In the genomic region with DNA sequence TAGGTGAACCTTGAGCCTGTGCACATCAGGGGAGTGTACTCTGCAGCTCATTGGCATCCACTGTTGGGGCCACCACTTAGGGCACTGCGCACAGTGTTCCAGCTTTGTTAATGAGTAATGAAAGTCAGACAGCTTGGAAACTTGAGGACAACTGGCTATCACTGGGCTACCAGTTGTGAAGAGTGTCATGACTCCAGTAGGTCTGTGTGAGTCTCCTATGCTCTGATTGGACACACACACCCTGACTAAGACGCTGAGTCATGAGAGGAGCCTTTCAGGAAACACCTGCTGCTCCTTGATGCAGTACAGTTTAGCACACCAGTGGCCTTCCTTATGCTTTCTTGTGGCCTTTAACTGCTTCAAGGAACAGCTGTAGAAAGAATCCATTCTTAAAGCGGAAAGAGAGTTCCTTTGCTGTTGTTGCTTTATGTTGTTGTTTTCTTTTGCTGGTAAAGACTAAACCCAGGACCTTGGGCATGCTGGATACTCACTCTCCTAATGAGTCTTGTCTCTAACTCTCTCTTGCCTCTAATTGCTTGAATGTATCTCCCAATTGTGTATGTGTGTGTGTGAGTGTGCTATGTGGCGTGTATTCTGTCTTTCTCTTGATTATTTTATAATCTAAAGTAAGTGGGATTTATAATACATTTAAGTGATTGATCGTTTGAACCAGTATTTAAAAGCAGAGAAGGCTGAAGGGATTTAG, we compare ENCODE assay signal across 10 mouse cellular contexts. TPM values are rescaled to one million over a fixed set of nuclear protein-coding genes. Genes with fewer than 3 reads are reported as not detected.
A peak's percentile ranks its signal among the peaks of the same experiment; 100 is the strongest.
DNase-seq lines count a peak whose midpoint lies in the region; ATAC-seq and TF ChIP-seq lines count a peak whose summit lies in the region.
"Had no signal": no experiment of that assay in that cellular context is flagged by ENCODE, and none has a peak within 500 bp of the region (broad histone marks: within the 10 kb centered on the region; RNA-seq: fewer than 3 reads in every experiment).

No protein-coding gene starts in this region.

- in situ Hi-C loops in CH12.LX (cut with MboI; ENCODE audit: low pct_ligation_motif_present, low pct_unique_long_range_greater_than_20kb, low sequenced_read_pairs), result no loop called here

- TF ChIP-seq CTCF in CH12.LX (conservative IDR thresholded peaks at IDR 0.05 in 1 of 2, IDR thresholded peaks at IDR 0.05 in 1 of 2; ENCODE audit: low read depth in 2 of 2, low read length in 2 of 2), result no peak
- no peak for TF ChIP-seq CTCF in kidney, postnatal 0 days (IDR thresholded peaks at IDR 0.05; ENCODE audit: low read depth)

- no peak overlapping the region for H3K4me3 ChIP-seq in CH12.LX (replicated peaks in 1 of 3; ENCODE audit: low read depth in 2 of 3, low read length in 2 of 3, poor library complexity in 1 of 3)
- no peak overlapping the region for H3K4me3 ChIP-seq in kidney, postnatal 0 days (replicated peaks; ENCODE audit: low read depth, low read length)
- H3K4me3 ChIP-seq: embryonic facial prominence, embryonic 15.5 days had no signal

- no peak overlapping the region for H3K9ac ChIP-seq in CH12.LX (ENCODE audit: insufficient read depth, low read depth)
- H3K9ac ChIP-seq in kidney, postnatal 0 days (ENCODE audit: low read depth, low read length), result no peak overlapping the region
- H3K9ac ChIP-seq: embryonic facial prominence, embryonic 15.5 days had no signal

- no peak overlapping the region for H3K27ac ChIP-seq in CH12.LX (ENCODE audit: insufficient read depth, low read depth)
- no peak overlapping the region; the same call in 1 of the 2 replicates for H3K27ac ChIP-seq in kidney, postnatal 0 days
- H3K27ac ChIP-seq: embryonic facial prominence, embryonic 15.5 days had no signal

- TF ChIP-seq RAD21 in CH12.LX (IDR thresholded peaks at IDR 0.05; ENCODE audit: low read depth, low read length), result no peak; the same call in 1 of the 2 replicates

- no peaks in the 10 kb centered on the region for H3K9me3 ChIP-seq in CH12.LX (replicated peaks; ENCODE audit: low read length)
- no peaks in the 10 kb centered on the region for H3K9me3 ChIP-seq in kidney, postnatal 0 days (replicated peaks; ENCODE audit: low read length)
- H3K9me3 ChIP-seq: embryonic facial prominence, embryonic 15.5 days had no signal

- 79% methylated on average over 5 of the region's 5 CpGs for WGBS in kidney, postnatal 0 days

- H3K4me2 ChIP-seq in CH12.LX (ENCODE audit: insufficient read depth, low read depth, poor library complexity, severe bottlenecking), result no peak overlapping the region
- no peak overlapping the region for H3K4me2 ChIP-seq in kidney, postnatal 0 days (ENCODE audit: low read length)
- H3K4me2 ChIP-seq: embryonic facial prominence, embryonic 15.5 days had no signal

- H3K4me1 ChIP-seq in CH12.LX (ENCODE audit: control insufficient read depth in 1 of 2, insufficient read depth in 2 of 2), result peaks cover 0 to 24% of the 10 kb centered on the region in 2 experiments; a peak in 2 of 4 replicates
- no peaks in the 10 kb centered on the region for H3K4me1 ChIP-seq in kidney, postnatal 0 days (replicated peaks; ENCODE audit: insufficient read depth, low read length)
- H3K4me1 ChIP-seq: embryonic facial prominence, embryonic 15.5 days had no signal

- DNase-seq in CH12.LX (ENCODE audit: extremely low read depth), result peak; percentile 81
- peak; percentile 67 for DNase-seq in c-Kit-positive CD71-positive TER-119-negative erythroid progenitor cells, embryonic 14.5 days (ENCODE audit: low read depth)
- peak; percentile 52 for DNase-seq in kidney, postnatal 0 days (ENCODE audit: low spot score)
- DNase-seq in spleen, postnatal 10 days (ENCODE audit: low spot score in 2 of 2), result peak; percentile 23 to 51
- DNase-seq in ovary, postnatal 14 days (ENCODE audit: low spot score), result no peak
- DNase-seq in gastrocnemius, adult 18-20 months (ENCODE audit: low spot score), result no peak
- DNase-seq in urinary bladder, postnatal 10 days (ENCODE audit: low spot score), result no peak
- DNase-seq in left cerebral cortex, adult 18-20 months (ENCODE audit: low spot score in 2 of 2), result no peak
- DNase-seq: adrenal gland, postnatal 10 days had no signal

- peak; percentile 76 for TF ChIP-seq EP300 in CH12.LX (IDR thresholded peaks at IDR 0.05; ENCODE audit: low read length)

- ATAC-seq in kidney, postnatal 0 days (replicated peaks; ENCODE audit: low FRiP score, low read depth), result peak; percentile 96

- no peaks in the 10 kb centered on the region for H3K79me2 ChIP-seq in CH12.LX (replicated peaks; ENCODE audit: control insufficient read depth, extremely low read depth, insufficient read depth, poor library complexity, severe bottlenecking)

- dilution Hi-C loops in CH12.LX (cut with MboI; ENCODE audit: extremely low pct_ligation_motif_present, extremely low pct_unique_long_range_greater_than_20kb, low sequenced_read_pairs), result no loop called here

- no peaks in the 10 kb centered on the region for H3K27me3 ChIP-seq in CH12.LX (replicated peaks)
- H3K27me3 ChIP-seq in kidney, postnatal 0 days (ENCODE audit: insufficient read depth, low read length), result no peaks in the 10 kb centered on the region
- H3K27me3 ChIP-seq: embryonic facial prominence, embryonic 15.5 days had no signal

- peaks cover 0 to 8% of the 10 kb centered on the region in 2 experiments for H3K36me3 ChIP-seq in CH12.LX (replicated peaks in 1 of 2; ENCODE audit: control insufficient read depth in 1 of 2, insufficient read depth in 1 of 2, low read length in 1 of 2)
- no peaks in the 10 kb centered on the region for H3K36me3 ChIP-seq in kidney, postnatal 0 days (ENCODE audit: insufficient read depth, low read length)

- TF ChIP-seq POLR2A in CH12.LX (IDR thresholded peaks at IDR 0.05; ENCODE audit: low read depth, low read length), result no peak

TF ChIP-seq in CH12.LX, 34 proteins besides CTCF, POLR2A, EP300 and RAD21 (continues in another document):
- no peak for TF ChIP-seq CHD1 (IDR thresholded peaks at IDR 0.05; ENCODE audit: low read depth, low read length)
- no peak for TF ChIP-seq NRF1 (IDR thresholded peaks at IDR 0.05; ENCODE audit: low read depth, low read length)
- peak; percentile 87 for TF ChIP-seq MAFK (IDR thresholded peaks at IDR 0.05; ENCODE audit: insufficient replicate concordance, low read length)
- 0 out of 2 replicates have a peak, but pooled peaks have one; percentile 39 for TF ChIP-seq IRF4 (IDR thresholded peaks at IDR 0.05; ENCODE audit: low read depth, low read length)
- peak; percentile 61 for TF ChIP-seq JUND (conservative IDR thresholded peaks at IDR 0.05; ENCODE audit: low read depth, low read length)
- no peak for TF ChIP-seq GABPA (IDR thresholded peaks at IDR 0.05; ENCODE audit: insufficient replicate concordance, low read depth, low read length)
- peak; percentile 86 for TF ChIP-seq TCF12 (IDR thresholded peaks at IDR 0.05; ENCODE audit: low read depth, low read length)
- no peak for TF ChIP-seq MAX (IDR thresholded peaks at IDR 0.05; ENCODE audit: low read length)
- no peak for TF ChIP-seq MEF2A (IDR thresholded peaks at IDR 0.05; ENCODE audit: borderline replicate concordance, low read depth, low read length)
- TF ChIP-seq ZMIZ1 (IDR thresholded peaks at IDR 0.05; ENCODE audit: low read depth, low read length), result no peak
- no peak for TF ChIP-seq ELF1 (IDR thresholded peaks at IDR 0.05; ENCODE audit: low read depth, low read length)
- TF ChIP-seq USF1 (IDR thresholded peaks at IDR 0.05; ENCODE audit: low read depth, low read length), result no peak
- TF ChIP-seq ETS1 (conservative IDR thresholded peaks at IDR 0.05; ENCODE audit: low read depth, low read length), result peak; percentile 87
- no peak for TF ChIP-seq MAZ (IDR thresholded peaks at IDR 0.05; ENCODE audit: low read depth, low read length)
- TF ChIP-seq BHLHE40 (IDR thresholded peaks at IDR 0.05; ENCODE audit: low read depth, low read length), result peak; percentile 15; the same call in 1 of the 2 replicates
- peak; percentile 39; the same call in 1 of the 2 replicates for TF ChIP-seq SIN3A (IDR thresholded peaks at IDR 0.05; ENCODE audit: low read length)
- TF ChIP-seq SMC3 (IDR thresholded peaks at IDR 0.05; ENCODE audit: low read depth, low read length), result no peak
- no peak for TF ChIP-seq ZC3H11A (IDR thresholded peaks at IDR 0.05; ENCODE audit: low read depth, low read length)
- TF ChIP-seq CHD2 (IDR thresholded peaks at IDR 0.05; ENCODE audit: low read length), result no peak
- TF ChIP-seq UBTF (IDR thresholded peaks at IDR 0.05; ENCODE audit: low read depth, low read length), result no peak
- no peak for TF ChIP-seq RCOR1 (conservative IDR thresholded peaks at IDR 0.05; ENCODE audit: low read depth, low read length)
- no peak for TF ChIP-seq TBP (conservative IDR thresholded peaks at IDR 0.05; ENCODE audit: low read depth, low read length)
- no peak for TF ChIP-seq ZKSCAN1 (IDR thresholded peaks at IDR 0.05; ENCODE audit: borderline replicate concordance, low read depth, low read length)
- no peak for TF ChIP-seq PAX5 (IDR thresholded peaks at IDR 0.05; ENCODE audit: low read length)
- no peak for TF ChIP-seq MXI1 (IDR thresholded peaks at IDR 0.05; ENCODE audit: low read depth, low read length)
- no peak for TF ChIP-seq HCFC1 (IDR thresholded peaks at IDR 0.05; ENCODE audit: low read depth, low read length)
- no peak for TF ChIP-seq ZNF384 (IDR thresholded peaks at IDR 0.05; ENCODE audit: low read depth, low read length)
- TF ChIP-seq E2F4 (IDR thresholded peaks at IDR 0.05; ENCODE audit: insufficient replicate concordance, low read depth, low read length), result no peak
- no peak for TF ChIP-seq USF2 (conservative IDR thresholded peaks at IDR 0.05; ENCODE audit: low read depth, low read length)
- no peak for TF ChIP-seq JUN (IDR thresholded peaks at IDR 0.05; ENCODE audit: insufficient read depth, low read depth, low read length)
- no peak for TF ChIP-seq POLR2AphosphoS2 (IDR thresholded peaks at IDR 0.05; ENCODE audit: low read depth, low read length)
- peak; percentile 37; the same call in 1 of the 2 replicates for TF ChIP-seq MYC (IDR thresholded peaks at IDR 0.05; ENCODE audit: low read depth, low read length)

RNA-seq across cellular contexts. Expression of gene Zfand4, which starts 23.0 kb away (rescaled TPM):
- total RNA-seq in CH12.LX (2012; rRNA removed) (3.0 and 3.1 TPM in 2 replicates), CH12.LX (2014; rRNA removed) (2.2 and 2.7 TPM in 2 replicates)
- polyA plus RNA-seq in CH12.LX (2012; ENCODE audit: insufficient read length, low read depth), result 3.8 and 4.4 TPM in 2 replicates
- 4.9 and 5.7 TPM in 2 replicates for polyA plus RNA-seq in kidney, postnatal 0 days (2015; fragmentation: Nextera tagmentation; extraction: Ambion mirVana)
- total RNA-seq in gastrocnemius, adult 18-20 months (2021), result under 1 TPM; 0.52 to 0.94 TPM
- total RNA-seq in left cerebral cortex, adult 18-20 months (2021), result 1 to 10 TPM; 8.0 to 8.8 TPM

RNA-seq across cellular contexts. Expression of gene March8, which starts 50.8 kb away (rescaled TPM):
- total RNA-seq in CH12.LX (2012; rRNA removed), result 7.8 and 8.0 TPM in 2 replicates
- total RNA-seq in CH12.LX (2014; rRNA removed), result 4.9 and 6.6 TPM in 2 replicates
- 4.3 and 4.9 TPM in 2 replicates for polyA plus RNA-seq in CH12.LX (2012; ENCODE audit: insufficient read length, low read depth)
- polyA plus RNA-seq in kidney, postnatal 0 days (2015; fragmentation: Nextera tagmentation; extraction: Ambion mirVana), result 36.3 and 37.2 TPM in 2 replicates
- 10 to 100 TPM; 24.6 to 27.8 TPM for total RNA-seq in gastrocnemius, adult 18-20 months (2021)
- total RNA-seq in left cerebral cortex, adult 18-20 months (2021), result 10 to 100 TPM; 45.1 to 46.2 TPM

Comparison
In these comparisons a context has a peak if more than half of its experiments do, and no peak if none do; other contexts are left out.
1. DNase-seq: peak in CH12.LX (single experiment), c-Kit-positive CD71-positive TER-119-negative erythroid progenitor cells, embryonic 14.5 days (single experiment), kidney, postnatal 0 days (single experiment) and spleen, postnatal 10 days (2 of 2); none in ovary, postnatal 14 days (single experiment), gastrocnemius, adult 18-20 months (single experiment), urinary bladder, postnatal 10 days (single experiment) and left cerebral cortex, adult 18-20 months (0 of 2).